Mouse (Mus musculus) myocyte (in vitro differentiated cells): ENCODE data around the gene Sema6c. TPM values are rescaled to one million over a fixed set of nuclear protein-coding genes. Genes with fewer than 3 reads are reported as not detected.
"Not testable (repeated sequence)": the region's sequence is repeated elsewhere in the genome, so short reads cannot be mapped to it uniquely, and the experiment has no call there.

ENCODE experiments used
- H3K27me3 ChIP-seq: one replicate; pipeline ENCODE4 v1.6.1; 2011; ENCODE audit not compliant: control insufficient read depth, insufficient read depth, insufficient read length
- H3K36me3 ChIP-seq: one replicate; pipeline ENCODE4 v1.6.1; 2011; ENCODE audit not compliant: control insufficient read depth, insufficient read depth
- H3K4me2 ChIP-seq: one replicate; pipeline ENCODE4 v1.6.1; 2011; ENCODE audit warnings: low read depth, control low read depth
- H3K4me3 ChIP-seq: one replicate; pipeline ENCODE4 v1.5.1; 2011; ENCODE audit warnings: mild to moderate bottlenecking, control low read depth, moderate library complexity
- H3K79me2 ChIP-seq: one replicate; pipeline ENCODE4 v1.6.1; 2011; ENCODE audit not compliant: control insufficient read depth, insufficient read depth
- H3ac ChIP-seq: one replicate; pipeline ENCODE4 v1.6.1; 2011; ENCODE audit not compliant: control insufficient read depth, insufficient read length
- CEBPB ChIP-seq: IDR thresholded peaks from 2 replicates; pipeline ENCODE4 v1.6.1; 2011; ENCODE audit warnings: mild to moderate bottlenecking, moderate library complexity; ENCODE audit not compliant: poor library complexity, insufficient read depth, severe bottlenecking
- E2F4 ChIP-seq: IDR thresholded peaks from one replicate; pipeline ENCODE4 v1.6.1; 2011; ENCODE audit warnings: mild to moderate bottlenecking, control low read depth, moderate library complexity; ENCODE audit not compliant: insufficient read depth
- MAX ChIP-seq: IDR thresholded peaks from one replicate; pipeline ENCODE4 v1.6.1; 2011; ENCODE audit warnings: low read depth, mild to moderate bottlenecking, control low read depth
- MYOD1 ChIP-seq, 3 experiments: IDR thresholded peaks; one replicate each; pipeline ENCODE4 v1.6.1; 2011; ENCODE audit warnings: control low read depth in 2 of 3, low read depth in 2 of 3, mild to moderate bottlenecking in 2 of 3, moderate library complexity in 1 of 3; ENCODE audit not compliant: insufficient read length in 2 of 3, control insufficient read depth in 1 of 3
- MYOG ChIP-seq, 3 experiments: IDR thresholded peaks; one replicate each; pipeline ENCODE4 v1.6.1; 2011; ENCODE audit warnings: control low read depth in 2 of 3, low read depth in 2 of 3, mild to moderate bottlenecking in 2 of 3; ENCODE audit not compliant: insufficient read length in 2 of 3, control insufficient read depth in 1 of 3, insufficient read depth in 1 of 3
- POLR2A ChIP-seq: IDR thresholded peaks from one replicate; pipeline ENCODE4 v1.6.1; 2011; ENCODE audit warnings: low read depth, mild to moderate bottlenecking, control low read depth, moderate library complexity; ENCODE audit not compliant: insufficient read length
- POLR2AphosphoS2 ChIP-seq: IDR thresholded peaks from one replicate; pipeline ENCODE4 v1.6.1; 2011; ENCODE audit warnings: low read depth, control low read depth; ENCODE audit not compliant: insufficient read length
- REST ChIP-seq: IDR thresholded peaks from one replicate; pipeline ENCODE4 v1.6.1; 2011; ENCODE audit warnings: mild to moderate bottlenecking, control low read depth, moderate library complexity; ENCODE audit not compliant: insufficient read depth, insufficient read length
- SRF ChIP-seq: IDR thresholded peaks from one replicate; pipeline ENCODE4 v1.6.1; 2011; ENCODE audit warnings: low read depth; ENCODE audit not compliant: control insufficient read depth, insufficient read length
- TCF12 ChIP-seq: IDR thresholded peaks from one replicate; pipeline ENCODE4 v1.6.1; 2011; ENCODE audit warnings: mild to moderate bottlenecking, control low read depth; ENCODE audit not compliant: poor library complexity, insufficient read depth, severe bottlenecking
- TCF3 ChIP-seq: IDR thresholded peaks from one replicate; pipeline ENCODE4 v1.6.1; 2011; ENCODE audit warnings: low read depth, control low read depth; ENCODE audit not compliant: insufficient read length
- USF1 ChIP-seq: IDR thresholded peaks from one replicate; pipeline ENCODE4 v1.6.1; 2011; ENCODE audit warnings: low read depth, mild to moderate bottlenecking, control low read depth, moderate library complexity
- polyA plus RNA-seq: library from polyadenylated mRNA; unstranded; fragments of >200 nt; fragmentation: generic; extraction: Trizol; gene quantifications from one replicate; pipeline ENCODE4 v1.2.1, GENCODE M21; 2012; ENCODE audit warnings: missing spikeins

The Sema6c gene
- polyA plus RNA-seq, 1 experiment, result 29.0 TPM

DNA sequence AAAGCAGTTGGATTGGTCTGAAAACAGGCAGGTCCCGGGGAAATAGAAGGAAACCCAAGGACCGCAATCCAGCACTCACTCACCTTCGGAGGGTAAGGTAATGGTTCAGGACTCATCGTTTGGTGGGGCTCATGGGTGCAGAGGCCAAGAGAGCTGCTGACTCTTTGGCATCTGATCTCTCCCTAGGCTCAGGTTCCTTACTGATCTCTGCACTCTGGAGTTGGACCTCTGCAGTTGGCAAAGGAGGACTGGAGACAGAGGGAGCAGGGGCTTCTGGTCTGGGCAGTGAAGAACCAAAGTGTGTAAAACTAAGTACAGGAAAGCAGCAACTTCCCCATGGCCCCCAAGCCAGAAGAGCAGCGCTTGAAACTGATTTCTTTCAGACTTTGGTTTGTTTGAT lies 30.2 kb upstream of the Sema6c start:
- Histone ChIP-seq H3K27me3 (no peaks in the 10 kb centered on the region), H3K79me2 (no peaks in the 10 kb centered on the region), H3K36me3 (no peaks in the 10 kb centered on the region), H3K4me3 (no peak overlapping the region), H3K4me2 (peak overlapping the region; percentile 50), H3ac (no peak overlapping the region)
- no peak for TF ChIP-seq E2F4
- no peak for TF ChIP-seq MYOD1 (IDR thresholded peaks at IDR 0.05; ENCODE audit: control insufficient read depth in 1 of 3, insufficient read length in 2 of 3, low read depth in 2 of 3)
- TF ChIP-seq REST, result no peak
- no peak for TF ChIP-seq POLR2A
- no peak for TF ChIP-seq USF1
- no peak for TF ChIP-seq CEBPB
- TF ChIP-seq TCF12, result no peak
- TF ChIP-seq MYOG (IDR thresholded peaks at IDR 0.05; ENCODE audit: control insufficient read depth in 1 of 3, insufficient read depth in 1 of 3, insufficient read length in 2 of 3, low read depth in 2 of 3), result no peak
- no peak for TF ChIP-seq POLR2AphosphoS2
- TF ChIP-seq TCF3, result no peak
- TF ChIP-seq SRF, result no peak
- no peak for TF ChIP-seq MAX

DNA sequence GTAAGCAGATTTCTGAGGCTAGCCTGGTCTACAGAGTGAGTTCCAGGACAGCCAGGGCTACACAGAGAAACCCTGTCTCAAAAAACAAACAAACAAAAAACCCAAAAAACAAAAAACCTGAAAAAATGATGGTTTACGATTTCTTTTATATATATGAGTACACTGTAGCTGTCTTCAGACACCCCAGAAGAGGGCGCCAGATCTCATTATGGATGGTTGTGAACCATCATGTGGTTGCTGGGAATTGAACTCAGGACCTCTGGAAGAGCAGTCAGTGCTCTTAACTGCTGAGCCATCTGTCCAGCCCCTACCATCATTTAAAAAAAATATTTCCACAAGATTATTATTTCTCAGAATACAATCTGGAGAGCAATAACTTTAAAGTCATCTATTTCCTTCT lies 27.9 kb upstream of the Sema6c start:
- peak overlapping the region; percentile 42 for H3K4me3 ChIP-seq
- not testable (repeated sequence) for H3K4me2 ChIP-seq, H3K27me3 ChIP-seq, H3ac ChIP-seq, H3K79me2 ChIP-seq, H3K36me3 ChIP-seq

DNA sequence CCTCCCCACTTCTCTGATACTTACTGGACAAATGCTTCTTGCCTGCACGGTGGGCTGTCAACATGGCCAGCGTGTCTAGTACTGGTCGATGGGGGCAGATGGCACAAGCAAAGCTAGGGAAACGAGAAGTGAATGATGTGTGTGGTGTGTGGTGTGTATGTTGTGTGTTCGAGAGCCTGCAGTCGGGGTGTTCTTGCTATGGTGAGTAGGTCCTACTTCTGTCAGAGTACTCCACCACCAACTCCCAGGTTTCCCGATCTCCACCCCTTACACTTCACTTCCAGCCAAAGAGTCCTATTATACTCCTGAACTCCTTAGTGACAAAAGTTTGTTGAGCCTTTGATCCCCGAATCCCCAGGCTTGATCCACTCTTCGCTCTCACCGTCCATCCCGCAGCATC lies 27.1 kb upstream of the Sema6c start:
- Histone ChIP-seq H3K4me2 (peak overlapping the region; percentile 86), H3K79me2 (peaks cover 8% of the 10 kb centered on the region), H3K27me3 (no peaks in the 10 kb centered on the region), H3K4me3 (peak overlapping the region; percentile 42), H3K36me3 (no peaks in the 10 kb centered on the region), H3ac (peak overlapping the region; percentile 27)
- TF ChIP-seq USF1 (no peak), POLR2AphosphoS2 (no peak), TCF3 (no peak), SRF (no peak), E2F4 (no peak), MAX (no peak), REST (no peak), POLR2A (no peak), CEBPB (no peak), MYOD1 (IDR thresholded peaks at IDR 0.05; ENCODE audit: control insufficient read depth in 1 of 3, insufficient read length in 2 of 3, low read depth in 2 of 3) (no peak), TCF12 (no peak), MYOG (IDR thresholded peaks at IDR 0.05; ENCODE audit: control insufficient read depth in 1 of 3, insufficient read depth in 1 of 3, insufficient read length in 2 of 3, low read depth in 2 of 3) (no peak)

GRCm38 (mm10) chr3:95133680-95134101 lies 26.6 kb upstream of the Sema6c start, which contains the start of the genes Scnm1 and Lysmd1:
TSS of gene Scnm1 (minus strand) at chr3:95134011.
TSS of gene Lysmd1 (plus strand) at chr3:95134088.
- Histone ChIP-seq H3K27me3 (no peaks in the 10 kb centered on the region), H3ac (peak within 1 kb of the TSS; percentile 27), H3K4me3 (peak within 1 kb of the TSS; percentile 42), H3K36me3 (no peaks in the 10 kb centered on the region), H3K4me2 (peak within 1 kb of the TSS; percentile 86), H3K79me2 (peaks cover 8% of the 10 kb centered on the region)
- no peak for TF ChIP-seq SRF
- peak; percentile 31 for TF ChIP-seq POLR2A

DNA sequence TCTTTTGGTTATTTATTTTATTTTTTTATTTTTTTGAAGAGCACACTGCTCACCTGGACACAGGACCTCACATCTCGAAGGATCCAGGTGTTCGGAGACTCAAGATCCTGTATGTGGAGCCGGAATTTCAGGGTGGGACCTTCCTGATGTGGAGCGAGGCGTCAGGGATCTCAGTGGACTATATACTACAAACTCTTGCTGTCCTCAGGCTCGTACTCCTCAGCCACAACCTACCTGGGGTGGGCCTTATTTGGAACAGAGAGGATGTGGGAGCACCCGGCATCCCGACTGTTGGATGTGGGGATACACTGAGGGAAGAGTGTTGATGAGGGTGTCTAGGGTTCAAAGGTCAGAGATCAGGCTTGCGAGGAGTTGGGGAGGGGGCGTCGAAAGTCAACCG lies 26.1 kb upstream of the Sema6c start:
- not testable (repeated sequence) for H3K79me2 ChIP-seq, H3K4me2 ChIP-seq, H3K27me3 ChIP-seq, H3K36me3 ChIP-seq
- Histone ChIP-seq H3K4me3 (peak overlapping the region; percentile 42), H3ac (peak overlapping the region; percentile 27)

- Histone ChIP-seq H3K36me3 (no peaks in the 10 kb centered on the region), H3K4me2 (peak overlapping the region; percentile 70), H3K4me3 (peak overlapping the region; percentile 42), H3ac (no peak overlapping the region), H3K27me3 (no peaks in the 10 kb centered on the region), H3K79me2 (peaks cover 8% of the 10 kb centered on the region)
- peak; percentile 24 for TF ChIP-seq POLR2A
- no peak for TF ChIP-seq SRF
Measured at GRCm38 (mm10) chr3:95135023-95135422, 25.2 kb upstream of the Sema6c start.
